ENCODE assay signal across 16 mouse cellular contexts in genomic region chr9:70261646-70262045, GRCm38 (mm10). TPM values are rescaled to one million over a fixed set of nuclear protein-coding genes. Genes with fewer than 3 reads are reported as not detected.
DNase-seq lines count a peak whose midpoint lies in the region; ATAC-seq and TF ChIP-seq lines count a peak whose summit lies in the region.
"Had no signal": no experiment of that assay in that cellular context is flagged by ENCODE, and none has a peak within 500 bp of the region (broad histone marks: within the 10 kb centered on the region; RNA-seq: fewer than 3 reads in every experiment).

No protein-coding gene starts in this region.

- WGBS in heart, adult 2 months = 49% methylated on average over 5 of the region's 5 CpGs
- WGBS in heart, embryonic 10.5 days = 59% methylated on average over 5 of the region's 5 CpGs
- 81% methylated on average over 5 of the region's 5 CpGs for WGBS in embryonic facial prominence, embryonic 10.5 days
- 66% methylated on average over 5 of the region's 5 CpGs for WGBS in stomach, postnatal 0 days

- TF ChIP-seq EP300 in heart, adult 2 months (IDR thresholded peaks at IDR 0.05; ENCODE audit: insufficient read depth, low read depth, low read length) = no peak
- TF ChIP-seq EP300 in stomach, postnatal 0 days (optimal IDR thresholded peaks at IDR 0.05) = no peak

- peaks cover 30% of the 10 kb centered on the region for H3K4me1 ChIP-seq in heart, adult 2 months (ENCODE audit: control insufficient read depth, insufficient read depth, low read length)
- H3K4me1 ChIP-seq in heart, embryonic 10.5 days = peaks cover 54% of the 10 kb centered on the region
- H3K4me1 ChIP-seq in embryonic facial prominence, embryonic 10.5 days = peaks cover 73% of the 10 kb centered on the region
- H3K4me1 ChIP-seq in stomach, postnatal 0 days (replicated peaks; ENCODE audit: control insufficient read depth, insufficient read depth) = peaks cover 11% of the 10 kb centered on the region

- H3K79me2 ChIP-seq in heart, adult 2 months (replicated peaks; ENCODE audit: control insufficient read depth, insufficient read depth, low read length) = no peaks in the 10 kb centered on the region

- peak; percentile 18; the same call in 1 of the 2 replicates for ATAC-seq in stomach, postnatal 0 days (ENCODE audit: low FRiP score, low TSS enrichment)
- ATAC-seq: CD4-positive, CD25-positive, alpha-beta regulatory T cell, adult 4 months; intestine, embryonic 16.5 days; Patski had no signal

- TF ChIP-seq CTCF in heart, adult 2 months (IDR thresholded peaks at IDR 0.05) = no peak
- TF ChIP-seq CTCF in stomach, postnatal 0 days (IDR thresholded peaks at IDR 0.05; ENCODE audit: low read depth) = no peak

- H3K36me3 ChIP-seq in heart, adult 2 months (ENCODE audit: control insufficient read depth, insufficient read depth, low read length) = peaks cover 6% of the 10 kb centered on the region
- H3K36me3 ChIP-seq in heart, embryonic 10.5 days = no peaks in the 10 kb centered on the region
- no peaks in the 10 kb centered on the region for H3K36me3 ChIP-seq in embryonic facial prominence, embryonic 10.5 days (replicated peaks)
- no peaks in the 10 kb centered on the region for H3K36me3 ChIP-seq in stomach, postnatal 0 days (ENCODE audit: control insufficient read depth, insufficient read depth, low read length)
- H3K36me3 ChIP-seq: heart, embryonic 13.5 days; liver, embryonic 15.5 days had no signal

- H3K9ac ChIP-seq in heart, adult 2 months (ENCODE audit: low read depth, low read length) = no peak overlapping the region
- H3K9ac ChIP-seq in stomach, postnatal 0 days (ENCODE audit: low read length) = no peak overlapping the region
- H3K9ac ChIP-seq: liver, embryonic 15.5 days had no signal

- H3K4me3 ChIP-seq in heart, adult 2 months = no peak overlapping the region
- H3K4me3 ChIP-seq in heart, embryonic 10.5 days = no peak overlapping the region
- no peak overlapping the region for H3K4me3 ChIP-seq in embryonic facial prominence, embryonic 10.5 days
- H3K4me3 ChIP-seq in stomach, postnatal 0 days (ENCODE audit: low read depth, low read length) = no peak overlapping the region
- H3K4me3 ChIP-seq: heart, embryonic 13.5 days; liver, embryonic 15.5 days had no signal

- H3K9me3 ChIP-seq in heart, embryonic 10.5 days = no peaks in the 10 kb centered on the region
- H3K9me3 ChIP-seq in embryonic facial prominence, embryonic 10.5 days = no peaks in the 10 kb centered on the region
- H3K9me3 ChIP-seq in stomach, postnatal 0 days (ENCODE audit: control insufficient read depth, low read length) = no peaks in the 10 kb centered on the region
- H3K9me3 ChIP-seq: heart, embryonic 13.5 days; liver, embryonic 15.5 days had no signal

- TF ChIP-seq POLR2A in heart, adult 2 months (IDR thresholded peaks at IDR 0.05; ENCODE audit: insufficient read depth, low read depth, low read length) = no peak

- intact Hi-C loops in heart, adult 2 months (cut with DNase I) = loop anchor here (5.0 kb wide), 1 partner anchor 56 kb away; no protein-coding TSS in a partner anchor

- peak overlapping the region; percentile 72; the same call in 1 of the 2 replicates for H3K27ac ChIP-seq in heart, adult 2 months
- no peak overlapping the region for H3K27ac ChIP-seq in heart, embryonic 10.5 days
- 0 out of 2 replicates have a peak overlapping the region, but pooled peaks have one; percentile 4 for H3K27ac ChIP-seq in embryonic facial prominence, embryonic 10.5 days (replicated peaks)
- peak overlapping the region; percentile 31; the same call in 1 of the 2 replicates for H3K27ac ChIP-seq in stomach, postnatal 0 days (replicated peaks)
- H3K27ac ChIP-seq: heart, embryonic 13.5 days; liver, embryonic 15.5 days had no signal

- DNase-seq in heart, adult 2 months = no peak
- DNase-seq in heart, embryonic 10.5 days (ENCODE audit: low spot score) = no peak
- DNase-seq in spleen, postnatal 36 days (ENCODE audit: low spot score in 2 of 2) = peak; percentile 45 to 51
- DNase-seq in spleen, adult 18-20 months = no peak
- DNase-seq in embryonic facial prominence, embryonic 10.5 days (ENCODE audit: low spot score) = no peak
- no peak for DNase-seq in stomach, postnatal 0 days (ENCODE audit: low spot score)
- DNase-seq in urinary bladder, adult 18-20 months (ENCODE audit: low spot score in 2 of 2) = no peak
- DNase-seq in retina, embryonic 14.5 days (ENCODE audit: low spot score) = no peak
- DNase-seq: cerebellum, postnatal 10 days; kidney, postnatal 14 days; right cerebral cortex, postnatal 14 days had no signal

- no peaks in the 10 kb centered on the region for H3K27me3 ChIP-seq in heart, adult 2 months (ENCODE audit: control insufficient read depth, insufficient read depth, low read length)
- H3K27me3 ChIP-seq in heart, embryonic 10.5 days (ENCODE audit: insufficient read depth, poor library complexity, severe bottlenecking) = no peaks in the 10 kb centered on the region
- H3K27me3 ChIP-seq in embryonic facial prominence, embryonic 10.5 days (replicated peaks; ENCODE audit: low read depth, poor library complexity, severe bottlenecking) = no peaks in the 10 kb centered on the region
- H3K27me3 ChIP-seq in stomach, postnatal 0 days (ENCODE audit: control insufficient read depth, insufficient read depth, low read length) = no peaks in the 10 kb centered on the region
- H3K27me3 ChIP-seq: heart, embryonic 13.5 days; Patski had no signal

- H3K4me2 ChIP-seq in stomach, postnatal 0 days (replicated peaks; ENCODE audit: low read depth) = no peak overlapping the region
- H3K4me2 ChIP-seq: heart, embryonic 13.5 days; liver, embryonic 15.5 days had no signal

RNA-seq across cellular contexts. Expression of gene Myo1e, which starts 54.5 kb away (rescaled TPM):
- 10 to 100 TPM in 1 of 2 experiments, 1 to 10 TPM in 1; 8.5 to 11.3 TPM for total RNA-seq in heart, adult 2 months (2021)
- polyA plus RNA-seq in heart, adult 2 months (2012; rRNA removed) = 3.9 and 5.8 TPM in 2 replicates
- polyA plus RNA-seq in heart, embryonic 10.5 days (2016; fragmentation: Nextera tagmentation; extraction: Ambion mirVana) = 13.3 and 14.4 TPM in 2 replicates
- 16.9 and 17.6 TPM in 2 replicates for polyA plus RNA-seq in embryonic facial prominence, embryonic 10.5 days (2016; fragmentation: Nextera tagmentation; extraction: Ambion mirVana)
- polyA plus RNA-seq in stomach, postnatal 0 days (2015; fragmentation: Nextera tagmentation; extraction: Ambion mirVana) = 15.3 and 15.7 TPM in 2 replicates

Comparison
In these comparisons a context has a peak if more than half of its experiments do, and no peak if none do; other contexts are left out.
1. DNase-seq: peak in spleen, postnatal 36 days (2 of 2); none in heart, adult 2 months (0 of 2), heart, embryonic 10.5 days (single experiment), spleen, adult 18-20 months (0 of 2), embryonic facial prominence, embryonic 10.5 days (single experiment), stomach, postnatal 0 days (single experiment), urinary bladder, adult 18-20 months (0 of 2) and retina, embryonic 14.5 days (single experiment).